Mouse (Mus musculus) hindbrain, embryonic 11.5 days (tissue): Measurements from ENCODE around the gene Hibadh. TPM values are rescaled to one million over a fixed set of nuclear protein-coding genes. Genes with fewer than 3 reads are reported as not detected.

Experiments used
- ATAC-seq: fragments of 200-750 bp; cut with Nextera tagmentation; 2 replicates; pipeline ENCODE4 v1.8.0; 2017; ENCODE audit warnings: mild to moderate bottlenecking, moderate TSS enrichment, moderate library complexity; ENCODE audit not compliant: low FRiP score
- DNase-seq: peaks from one replicate; pipeline ENCODE4 v3.0.0-alpha.2; 2015; ENCODE audit warnings: low spot score
- H3K27ac ChIP-seq: fragments of 300-500 bp; sonication (generic); 2 replicates; pipeline ENCODE4 v1.5.1; 2014; ENCODE audit warnings: mild to moderate bottlenecking, low read depth, low read length
- H3K27me3 ChIP-seq: fragments of 300-500 bp; sonication (generic); 2 replicates; pipeline ENCODE4 v1.6.1; 2014; ENCODE audit warnings: mild to moderate bottlenecking, low read length, moderate library complexity, mixed read lengths; ENCODE audit not compliant: control insufficient read depth, insufficient read depth
- H3K36me3 ChIP-seq: fragments of 300-500 bp; sonication (generic); 2 replicates; pipeline ENCODE4 v1.6.1; 2014; ENCODE audit warnings: mild to moderate bottlenecking, low read length, moderate library complexity, mixed read lengths; ENCODE audit not compliant: control insufficient read depth, insufficient read depth
- H3K4me1 ChIP-seq: fragments of 300-500 bp; sonication (generic); replicated peaks from 2 replicates; pipeline ENCODE4 v1.6.1; 2014; ENCODE audit warnings: low read length, mixed read lengths; ENCODE audit not compliant: control insufficient read depth, insufficient read depth
- H3K4me2 ChIP-seq: fragments of 300-500 bp; sonication (generic); replicated peaks from 2 replicates; pipeline ENCODE4 v1.6.1; 2014; ENCODE audit warnings: mild to moderate bottlenecking, low read depth, low read length
- H3K4me3 ChIP-seq: fragments of 300-500 bp; sonication (generic); 2 replicates; pipeline ENCODE4 v1.5.1; 2014; ENCODE audit warnings: low read depth, low read length
- H3K9ac ChIP-seq: fragments of 300-500 bp; sonication (generic); 2 replicates; pipeline ENCODE4 v1.6.1; 2014; ENCODE audit warnings: low read depth, low read length
- H3K9me3 ChIP-seq: fragments of 300-500 bp; sonication (generic); 2 replicates; pipeline ENCODE4 v1.6.1; 2016; ENCODE audit warnings: low read length; ENCODE audit not compliant: control insufficient read depth
- WGBS: fragments of 180-500 bp; shearing (Covaris S2); extraction: QIAGEN DNeasy Blood & Tissue Kit; methylation state at CpG from one replicate; pipeline ENCODE4 v1.1.7; 2014; 5-methylcytosine and 5-hydroxymethylcytosine counted together
- polyA plus RNA-seq: library from polyadenylated mRNA; unstranded; fragments of >200 nt; fragmentation: Nextera tagmentation; extraction: Ambion mirVana; gene quantifications from 2 replicates; pipeline ENCODE4 v1.2.1, GENCODE M21; 2014

The Hibadh gene
- polyA plus RNA-seq, 1 experiment from 2014 or later: 44.2 TPM

GRCm38 (mm10) chr6:52648031-52648430, 7.8 kb upstream of the Hibadh start:
- Histone ChIP-seq H3K27me3 (no peaks in the 10 kb centered on the region), H3K27ac (no peak overlapping the region), H3K4me3 (no peak overlapping the region), H3K9me3 (no peaks in the 10 kb centered on the region), H3K9ac (no peak overlapping the region), H3K4me1 (no peaks in the 10 kb centered on the region), H3K36me3 (no peaks in the 10 kb centered on the region), H3K4me2 (no peak overlapping the region)
- ATAC-seq (no peak), DNase-seq (no peak)
- whole genome bisulfite sequencing: 91% methylated on average over 6 of the region's 6 CpGs

- WGBS: 31% methylated on average over 5 of the region's 5 CpGs
- Histone ChIP-seq H3K4me3 (no peak overlapping the region), H3K27ac (no peak overlapping the region), H3K27me3 (no peaks in the 10 kb centered on the region), H3K36me3 (no peaks in the 10 kb centered on the region), H3K4me1 (no peaks in the 10 kb centered on the region), H3K9me3 (no peaks in the 10 kb centered on the region), H3K4me2 (no peak overlapping the region), H3K9ac (no peak overlapping the region)
- DNase-seq (no peak), ATAC-seq (no peak)
These were observed 5.7 kb upstream of the Hibadh start for GRCm38 (mm10) chr6:52645926-52646325.

- Histone ChIP-seq H3K4me2 (no peak overlapping the region), H3K4me3 (no peak overlapping the region), H3K9ac (no peak overlapping the region), H3K4me1 (0 out of 2 replicates have a peak, but pooled peaks cover 2% of the 10 kb centered on the region), H3K27ac (no peak overlapping the region), H3K36me3 (no peaks in the 10 kb centered on the region), H3K9me3 (no peaks in the 10 kb centered on the region), H3K27me3 (no peaks in the 10 kb centered on the region)
- no peak for DNase-seq
- ATAC-seq: no peak
- 39% methylated on average over 7 of the region's 7 CpGs for WGBS
These were observed 2.0 kb upstream of the Hibadh start for GRCm38 (mm10) chr6:52642152-52642551.

- no peak for ATAC-seq
- H3K36me3 ChIP-seq: no peaks in the 10 kb centered on the region
- H3K4me2 ChIP-seq: no peak overlapping the region
- H3K27me3 ChIP-seq: no peaks in the 10 kb centered on the region
- 80% methylated on average over 3 of the region's 3 CpGs for WGBS
- no peak overlapping the region for H3K27ac ChIP-seq
- no peaks in the 10 kb centered on the region for H3K9me3 ChIP-seq
- H3K4me1 ChIP-seq: 0 out of 2 replicates have a peak, but pooled peaks cover 2% of the 10 kb centered on the region
- no peak for DNase-seq
- H3K9ac ChIP-seq: no peak overlapping the region
- H3K4me3 ChIP-seq: no peak overlapping the region
These were observed 887 bp upstream of the Hibadh start for GRCm38 (mm10) chr6:52641076-52641475.

GRCm38 (mm10) chr6:52639546-52640223, 504 bp downstream of the Hibadh start:
- Histone ChIP-seq H3K36me3 (no peaks in the 10 kb centered on the region), H3K27me3 (no peaks in the 10 kb centered on the region), H3K9me3 (no peaks in the 10 kb centered on the region), H3K27ac (0 out of 2 replicates have a peak overlapping the region, but pooled peaks have one; percentile 42), H3K9ac (peak overlapping the region; percentile 83), H3K4me3 (peak overlapping the region; percentile 79), H3K4me1 (0 out of 2 replicates have a peak, but pooled peaks cover 2% of the 10 kb centered on the region), H3K4me2 (peak overlapping the region; percentile 84)
- WGBS: 3% methylated on average over 27 of the region's 28 CpGs
- DNase-seq (no peak), ATAC-seq (no peak; the same call in 1 of the 2 replicates)

- Histone ChIP-seq H3K36me3 (no peaks in the 10 kb centered on the region), H3K4me1 (0 out of 2 replicates have a peak, but pooled peaks cover 2% of the 10 kb centered on the region), H3K9me3 (no peaks in the 10 kb centered on the region), H3K27ac (no peak overlapping the region), H3K4me2 (no peak overlapping the region; the same call in 1 of the 2 replicates), H3K27me3 (no peaks in the 10 kb centered on the region), H3K9ac (no peak overlapping the region), H3K4me3 (no peak overlapping the region)
- ATAC-seq (no peak), DNase-seq (no peak)
- 96% methylated on average over 1 of the region's 1 CpGs for WGBS
These were observed 1.6 kb downstream of the Hibadh start for GRCm38 (mm10) chr6:52638471-52639185.

GRCm38 (mm10) chr6:52637337-52637736, 2.9 kb downstream of the Hibadh start:
- H3K27me3 ChIP-seq: no peaks in the 10 kb centered on the region
- DNase-seq (no peak), ATAC-seq (no peak)
- H3K4me1 ChIP-seq: 0 out of 2 replicates have a peak, but pooled peaks cover 2% of the 10 kb centered on the region
- H3K4me3 ChIP-seq: no peak overlapping the region
- no peak overlapping the region for H3K27ac ChIP-seq
- WGBS: 87% methylated on average over 4 of the region's 4 CpGs
- H3K9me3 ChIP-seq: no peaks in the 10 kb centered on the region
- H3K9ac ChIP-seq: no peak overlapping the region
- H3K4me2 ChIP-seq: no peak overlapping the region
- no peaks in the 10 kb centered on the region for H3K36me3 ChIP-seq

- 91% methylated on average over 2 of the region's 2 CpGs for WGBS
- ATAC-seq (no peak), DNase-seq (no peak)
- Histone ChIP-seq H3K4me2 (no peak overlapping the region), H3K4me3 (no peak overlapping the region), H3K27ac (no peak overlapping the region), H3K27me3 (no peaks in the 10 kb centered on the region), H3K9me3 (no peaks in the 10 kb centered on the region), H3K4me1 (0 out of 2 replicates have a peak, but pooled peaks cover 2% of the 10 kb centered on the region), H3K36me3 (no peaks in the 10 kb centered on the region), H3K9ac (no peak overlapping the region)
These were observed 4.8 kb downstream of the Hibadh start for GRCm38 (mm10) chr6:52635395-52635794.
